Mouse (Mus musculus) liver, embryonic 14.5 days (tissue): Measurements from ENCODE around the gene Nsmf. TPM values are rescaled to one million over a fixed set of nuclear protein-coding genes. Genes with fewer than 3 reads are reported as not detected.
A peak's percentile ranks its signal among the peaks of the same experiment; 100 is the strongest.

Source experiments
- ATAC-seq: fragments of 200-750 bp; cut with Nextera tagmentation; 2 replicates; pipeline ENCODE4 v1.8.0; 2017; ENCODE audit warnings: moderate number of reproducible peaks, mild to moderate bottlenecking, moderate library complexity; ENCODE audit not compliant: insufficient read depth
- DNase-seq, 3 experiments: peaks; one replicate each; pipeline ENCODE4 v3.0.0-alpha.2; 2012 to 2013; ENCODE audit warnings: low read depth in 3 of 3, low spot score in 3 of 3
- H3K27ac ChIP-seq: fragments of 300-500 bp; sonication (generic); 2 replicates; pipeline ENCODE4 v1.5.1; 2014; ENCODE audit warnings: moderate library complexity, mild to moderate bottlenecking, control low read depth, inconsistent platforms
- H3K27me3 ChIP-seq: fragments of 300-500 bp; sonication (generic); 2 replicates; pipeline ENCODE4 v1.6.1; 2014; ENCODE audit warnings: mild to moderate bottlenecking, low read length, moderate library complexity; ENCODE audit not compliant: control insufficient read depth, insufficient read depth
- H3K36me3 ChIP-seq: fragments of 300-500 bp; sonication (generic); replicated peaks from 2 replicates; pipeline ENCODE4 v1.6.1; 2014; ENCODE audit warnings: low read depth; ENCODE audit not compliant: control insufficient read depth, insufficient read depth
- H3K4me1 ChIP-seq, 2 experiments: fragments of 200-500 bp in 1 of 2; fragments of 300-500 bp in 1 of 2; sonication (generic) in 1 of 2; replicated peaks; 2 replicates each; pipeline ENCODE4 v1.6.1; 2012 to 2014; ENCODE audit warnings: antibody characterized with exemption in 1 of 2, inconsistent platforms in 1 of 2, low read length in 1 of 2; ENCODE audit not compliant: control insufficient read depth in 2 of 2, insufficient read depth in 2 of 2
- H3K4me2 ChIP-seq: fragments of 300-500 bp; sonication (generic); 2 replicates; pipeline ENCODE4 v1.6.1; 2014; ENCODE audit warnings: low read depth, mild to moderate bottlenecking, control low read depth, moderate library complexity
- H3K4me3 ChIP-seq, 2 experiments: fragments of 200-500 bp in 1 of 2; fragments of 300-500 bp in 1 of 2; sonication (generic) in 1 of 2; 2 replicates each; pipeline ENCODE4 v1.5.1; 2012 to 2014; ENCODE audit warnings: low read depth in 2 of 2, low read length in 2 of 2, mild to moderate bottlenecking in 2 of 2, control low read depth in 1 of 2, inconsistent platforms in 1 of 2, moderate library complexity in 1 of 2; ENCODE audit not compliant: insufficient read depth in 1 of 2
- H3K9ac ChIP-seq: fragments of 300-500 bp; sonication (generic); replicated peaks from 2 replicates; pipeline ENCODE4 v1.6.1; 2014; ENCODE audit warnings: mild to moderate bottlenecking, control low read depth, moderate library complexity
- H3K9me3 ChIP-seq: fragments of 300-500 bp; sonication (generic); 2 replicates; pipeline ENCODE4 v1.6.1; 2016; ENCODE audit warnings: low read length, mixed read lengths; ENCODE audit not compliant: control insufficient read depth
- CTCF ChIP-seq: IDR thresholded peaks from 2 replicates; pipeline ENCODE4 v1.5.1; 2016; ENCODE audit warnings: antibody characterized with exemption, low read depth, control low read depth
- EP300 ChIP-seq: IDR thresholded peaks from 2 replicates; pipeline ENCODE4 v1.6.1; 2016; ENCODE audit warnings: antibody characterized with exemption, low read depth
- WGBS: fragments of 180-500 bp; shearing (Covaris S2); extraction: QIAGEN DNeasy Blood & Tissue Kit; methylation state at CpG from one replicate; pipeline ENCODE4 v1.1.7; 2014; ENCODE audit not compliant: insufficient replicate concordance; 5-methylcytosine and 5-hydroxymethylcytosine counted together
- polyA plus RNA-seq, 2 experiments: library from polyadenylated mRNA; depleted of rRNA in 1 of 2; stranded (reverse) in 1 of 2; unstranded in 1 of 2; fragments of >200 nt; fragmentation: Nextera tagmentation in 1 of 2; extraction: Ambion mirVana in 1 of 2; gene quantifications; 2 replicates each; pipeline versions ENCODE4 v1.2.1 to v1.2.3; 2012 to 2014

Gene Nsmf
- polyA plus RNA-seq, 2 experiments: 3.3 to 10.3 TPM

GRCm38 (mm10) chr2:25055068-25055405 lies 882 bp downstream of the Nsmf start:
- Histone ChIP-seq H3K27ac (no peak overlapping the region), H3K9ac (peak overlapping the region; percentile 59), H3K27me3 (no peaks in the 10 kb centered on the region), H3K9me3 (no peaks in the 10 kb centered on the region), H3K36me3 (no peaks in the 10 kb centered on the region), H3K4me2 (peak overlapping the region; percentile 70), H3K4me1 (peaks cover 0 to 3% of the 10 kb centered on the region in 2 experiments; a peak in 2 of 4 replicates), H3K4me3 (peak overlapping the region; percentile 62 to 71; a peak in 3 of 4 replicates)
- DNase-seq (no peak), ATAC-seq (no peak)
- 61% methylated on average over 2 of the region's 2 CpGs for WGBS
- no peak for TF ChIP-seq CTCF
- TF ChIP-seq EP300: no peak

DNA sequence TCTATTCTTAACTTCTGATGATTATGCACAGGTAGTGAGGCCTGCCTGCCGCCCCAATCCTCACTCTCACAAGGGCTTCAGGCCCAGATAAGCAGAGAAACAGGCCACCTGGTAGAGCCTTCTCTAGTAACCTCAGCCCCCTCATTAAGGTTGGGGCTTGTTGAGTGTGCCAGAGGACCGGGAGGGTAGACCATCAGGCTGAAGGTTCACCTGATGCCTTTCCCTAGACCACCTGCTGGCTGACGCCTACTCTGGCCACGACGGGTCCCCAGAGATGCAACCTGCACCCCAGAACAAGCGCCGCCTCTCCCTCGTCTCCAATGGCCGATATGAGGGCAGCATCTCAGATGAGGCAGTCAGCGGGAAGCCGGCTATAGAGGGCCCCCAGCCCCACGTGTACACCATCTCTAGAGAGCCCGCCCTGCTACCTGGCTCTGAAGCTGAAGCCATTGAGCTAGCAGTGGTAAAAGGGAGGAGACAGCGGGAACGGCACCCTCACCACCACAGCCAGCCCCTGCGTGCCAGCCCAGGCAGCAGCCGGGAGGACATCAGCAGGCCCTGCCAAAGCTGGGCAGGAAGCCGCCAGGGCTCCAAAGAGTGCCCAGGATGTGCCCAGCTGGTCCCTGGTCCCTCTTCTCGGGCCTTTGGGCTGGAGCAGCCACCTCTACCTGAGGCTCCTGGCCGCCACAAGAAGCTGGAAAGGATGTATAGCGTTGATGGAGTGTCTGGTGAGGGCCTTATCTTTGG lies 1.4 kb downstream of the Nsmf start:
- Histone ChIP-seq H3K9me3 (no peaks in the 10 kb centered on the region), H3K27me3 (no peaks in the 10 kb centered on the region), H3K4me2 (no peak overlapping the region), H3K27ac (no peak overlapping the region), H3K4me3 (no peak overlapping the region), H3K4me1 (peaks cover 0 to 3% of the 10 kb centered on the region in 2 experiments; a peak in 2 of 4 replicates), H3K36me3 (no peaks in the 10 kb centered on the region), H3K9ac (no peak overlapping the region)
- no peak for DNase-seq
- ATAC-seq: no peak
- 84% methylated on average over 21 of the region's 21 CpGs for WGBS
- TF ChIP-seq EP300 (no peak), CTCF (no peak)

DNA sequence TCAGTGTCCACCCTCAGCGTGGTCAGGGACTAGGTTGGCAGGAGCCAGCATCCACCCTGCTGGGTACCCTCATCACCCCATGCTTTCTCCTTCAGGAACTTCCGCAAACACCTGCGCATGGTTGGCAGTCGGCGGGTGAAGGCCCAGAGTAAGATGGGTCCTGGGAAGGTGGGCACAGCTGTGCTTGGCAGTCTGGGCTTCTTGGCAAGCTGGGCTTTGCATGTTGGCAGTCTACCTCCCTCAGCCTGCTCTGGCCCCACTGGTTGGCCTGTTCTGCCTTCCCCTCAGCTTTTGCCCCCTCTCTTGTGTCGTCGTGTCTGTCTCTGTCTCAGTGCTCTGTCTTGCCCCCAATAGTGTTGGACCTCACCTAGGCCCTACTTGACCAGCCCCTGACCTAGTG lies 4.8 kb downstream of the Nsmf start:
- H3K27ac ChIP-seq: no peak overlapping the region
- no peak overlapping the region for H3K4me2 ChIP-seq
- peaks cover 0 to 5% of the 10 kb centered on the region in 2 experiments; a peak in 2 of 4 replicates for H3K4me1 ChIP-seq
- no peaks in the 10 kb centered on the region for H3K27me3 ChIP-seq
- no peak overlapping the region for H3K9ac ChIP-seq
- DNase-seq: no peak
- no peaks in the 10 kb centered on the region for H3K36me3 ChIP-seq
- WGBS: 82% methylated on average over 7 of the region's 7 CpGs
- ATAC-seq: no peak
- no peaks in the 10 kb centered on the region for H3K9me3 ChIP-seq
- TF ChIP-seq EP300 (no peak), CTCF (no peak)
- no peak overlapping the region for H3K4me3 ChIP-seq

DNA sequence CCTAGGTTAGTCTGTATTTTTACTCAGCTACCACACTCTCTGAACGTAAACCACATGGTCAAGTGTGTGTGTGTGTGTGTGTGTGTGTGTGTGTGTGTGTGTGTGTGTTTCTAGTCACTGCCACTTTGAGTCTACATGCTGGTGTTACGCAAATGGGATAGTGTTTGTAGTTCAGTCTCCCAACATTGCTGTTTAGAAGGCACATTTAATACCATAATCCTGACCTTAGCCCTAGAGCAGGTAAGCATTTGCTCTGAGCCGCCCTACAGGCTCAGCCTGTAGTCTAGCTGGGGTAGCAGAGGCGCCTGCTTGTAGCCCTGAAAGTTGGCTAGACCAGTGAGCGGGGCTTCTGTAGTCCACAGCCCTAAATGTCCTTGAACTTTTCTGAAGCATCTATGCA lies 9.4 kb downstream of the Nsmf start:
- Histone ChIP-seq H3K27me3 (no peaks in the 10 kb centered on the region), H3K4me1 (peaks cover 0 to 5% of the 10 kb centered on the region in 2 experiments; a peak in 2 of 4 replicates), H3K9ac (no peak overlapping the region), H3K36me3 (no peaks in the 10 kb centered on the region), H3K4me2 (no peak overlapping the region), H3K27ac (no peak overlapping the region), H3K4me3 (no peak overlapping the region), H3K9me3 (no peaks in the 10 kb centered on the region)
- 74% methylated on average over 5 of the region's 5 CpGs for WGBS
- DNase-seq (no peak), ATAC-seq (no peak)
- TF ChIP-seq CTCF (no peak), EP300 (no peak)

DNA sequence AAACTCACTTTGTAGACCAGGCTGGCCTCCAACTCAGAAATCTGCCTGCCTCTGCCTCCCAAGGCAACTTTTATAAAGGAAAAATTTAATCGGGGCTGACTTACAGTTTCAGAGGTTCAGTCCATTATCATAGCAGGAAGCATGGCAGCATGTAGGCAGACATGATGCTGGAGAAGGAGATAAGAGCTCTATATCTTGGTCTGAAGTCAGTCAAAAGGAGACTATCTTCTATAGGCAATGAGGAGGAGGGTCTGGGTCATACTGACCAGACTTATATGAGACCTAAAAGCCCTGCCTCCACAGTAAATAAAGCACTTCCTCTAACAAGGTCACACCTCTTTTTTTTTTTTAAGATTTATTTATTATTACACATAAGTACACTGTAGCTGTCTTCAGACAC lies 10.1 kb downstream of the Nsmf start:
- Histone ChIP-seq H3K4me1 (peaks cover 0 to 5% of the 10 kb centered on the region in 2 experiments; a peak in 2 of 4 replicates), H3K9me3 (no peaks in the 10 kb centered on the region), H3K9ac (no peak overlapping the region), H3K36me3 (no peaks in the 10 kb centered on the region), H3K4me2 (no peak overlapping the region), H3K27ac (no peak overlapping the region), H3K4me3 (no peak overlapping the region), H3K27me3 (no peaks in the 10 kb centered on the region)
- TF ChIP-seq CTCF: no peak
- TF ChIP-seq EP300: peak; percentile 49; the same call in 1 of the 2 replicates
- DNase-seq: no peak
- WGBS: 17% methylated on average over 1 of the region's 1 CpGs
- peak; percentile 50 for ATAC-seq
